In genomic region chr11:109721320-109721780, GRCm38 (mm10) we compare ENCODE assay signal across 8 mouse cellular contexts. TPM values are rescaled to one million over a fixed set of nuclear protein-coding genes. Genes with fewer than 3 reads are reported as not detected.
DNase-seq lines count a peak whose midpoint lies in the region; ATAC-seq and TF ChIP-seq lines count a peak whose summit lies in the region.

No protein-coding gene starts in this region.

- H3K4me2 ChIP-seq in heart, embryonic 15.5 days, result peak overlapping the region; percentile 98

- WGBS in heart, embryonic 15.5 days, result 1% methylated on average over 39 of the region's 40 CpGs

- no peaks in the 10 kb centered on the region for H3K27me3 ChIP-seq in testis, adult 2 months (ENCODE audit: control insufficient read depth, insufficient read depth, low read length)
- no peaks in the 10 kb centered on the region for H3K27me3 ChIP-seq in heart, embryonic 15.5 days

- no peak for TF ChIP-seq CTCF in testis, adult 2 months (IDR thresholded peaks at IDR 0.05; ENCODE audit: control insufficient read depth, insufficient read depth, insufficient replicate concordance, low read depth, low read length)

- TF ChIP-seq POLR2A in testis, adult 2 months (IDR thresholded peaks at IDR 0.05; ENCODE audit: control insufficient read depth, low read depth, low read length), result no peak

- H3K9me3 ChIP-seq in heart, embryonic 15.5 days (replicated peaks), result no peaks in the 10 kb centered on the region

- DNase-seq in testis, postnatal 14 days (ENCODE audit: low spot score), result no peak
- DNase-seq in embryo, embryonic 11 days, result peak; percentile 71
- peak; percentile 55 to 70 for DNase-seq in kidney, postnatal 25 days
- peak; percentile 22 to 44 for DNase-seq in urinary bladder, postnatal 36 days (ENCODE audit: low spot score in 2 of 2)
- no peak for DNase-seq in natural killer cell, adult 2 months (ENCODE audit: low spot score in 2 of 2)

- H3K9ac ChIP-seq in heart, embryonic 15.5 days, result peak overlapping the region; percentile 57

- peak; percentile 45 for ATAC-seq in heart, embryonic 15.5 days (replicated peaks; ENCODE audit: insufficient number of reproducible peaks, insufficient read depth, low FRiP score, low read depth)
- peak; percentile 29 for ATAC-seq in megakaryocyte-erythroid progenitor cell, adult 5-6 weeks (replicated peaks; ENCODE audit: low FRiP score, low TSS enrichment, poor library complexity, severe bottlenecking)

- no peak overlapping the region for H3K27ac ChIP-seq in testis, adult 2 months (ENCODE audit: control insufficient read depth, insufficient read depth, low read depth, low read length)
- H3K27ac ChIP-seq in heart, embryonic 15.5 days, result peak overlapping the region; percentile 38; the same call in 1 of the 2 replicates

- H3K4me3 ChIP-seq in testis, adult 2 months (ENCODE audit: control insufficient read depth, low read depth, low read length), result peak overlapping the region; percentile 44
- H3K4me3 ChIP-seq in heart, embryonic 15.5 days, result peak overlapping the region; percentile 62

- no peaks in the 10 kb centered on the region for H3K36me3 ChIP-seq in testis, adult 2 months (ENCODE audit: control insufficient read depth, insufficient read depth, low read length)
- no peaks in the 10 kb centered on the region for H3K36me3 ChIP-seq in heart, embryonic 15.5 days

- H3K4me1 ChIP-seq in testis, adult 2 months (ENCODE audit: control insufficient read depth, insufficient read depth, low read length), result no peaks in the 10 kb centered on the region; the same call in 1 of the 2 replicates
- peaks cover 27% of the 10 kb centered on the region for H3K4me1 ChIP-seq in heart, embryonic 15.5 days (replicated peaks)

RNA-seq across cellular contexts. Expression of gene Fam20a, which starts 0.7 kb away (rescaled TPM):
- polyA plus RNA-seq in testis, adult 2 months (2012; rRNA removed), result 98.0 and 99.4 TPM in 2 replicates
- polyA plus RNA-seq in heart, embryonic 15.5 days (2015; fragmentation: Nextera tagmentation; extraction: Ambion mirVana), result 3.7 and 4.0 TPM in 2 replicates
- not detected in 2 replicates for total RNA-seq in megakaryocyte-erythroid progenitor cell, adult 5-6 weeks (2014; fragmentation: Nextera tagmentation)
- 0.19 and 0.70 TPM in 2 replicates for total RNA-seq in megakaryocyte-erythroid progenitor cell, adult 5-6 weeks (2017)

Comparison
In these comparisons a context has a peak if more than half of its experiments do, and no peak if none do; other contexts are left out.
1. DNase-seq: peak in embryo, embryonic 11 days (single experiment), kidney, postnatal 25 days (2 of 2) and urinary bladder, postnatal 36 days (2 of 2); none in testis, postnatal 14 days (single experiment) and natural killer cell, adult 2 months (0 of 2).
2. RNA of gene Fam20a, which starts 0.7 kb away (polyA plus RNA-seq): 98.0 to 99.4 TPM in testis, adult 2 months; 3.7 to 4.0 TPM in heart, embryonic 15.5 days; every median in the first group is over 10 times any median in the second.